Mouse (Mus musculus) lung, embryonic 16.5 days (tissue): Measurements from ENCODE around the gene Tmprss13. TPM values are rescaled to one million over a fixed set of nuclear protein-coding genes. Genes with fewer than 3 reads are reported as not detected.

Experiments used
- ATAC-seq: fragments of 200-750 bp; cut with Nextera tagmentation; 2 replicates; pipeline ENCODE4 v1.8.0; 2017; ENCODE audit warnings: low read depth, mild to moderate bottlenecking, moderate library complexity
- H3K27ac ChIP-seq: fragments of 300-500 bp; sonication (generic); 2 replicates; pipeline ENCODE4 v1.5.1; 2014; ENCODE audit warnings: mild to moderate bottlenecking, control low read depth, low read length
- H3K27me3 ChIP-seq: fragments of 300-500 bp; sonication (generic); 2 replicates; pipeline ENCODE4 v1.6.1; 2014; ENCODE audit warnings: low read depth, low read length, mixed read lengths; ENCODE audit not compliant: control insufficient read depth, insufficient read depth
- H3K36me3 ChIP-seq: fragments of 300-500 bp; sonication (generic); 2 replicates; pipeline ENCODE4 v1.6.1; 2014; ENCODE audit warnings: low read length; ENCODE audit not compliant: control insufficient read depth, insufficient read depth
- H3K4me1 ChIP-seq: fragments of 300-500 bp; sonication (generic); replicated peaks from 2 replicates; pipeline ENCODE4 v1.6.1; 2014; ENCODE audit warnings: low read length, mixed read lengths; ENCODE audit not compliant: control insufficient read depth, insufficient read depth
- H3K4me2 ChIP-seq: fragments of 300-500 bp; sonication (generic); 2 replicates; pipeline ENCODE4 v1.6.1; 2014; ENCODE audit warnings: low read depth, low read length, control low read depth
- H3K4me3 ChIP-seq: fragments of 300-500 bp; sonication (generic); 2 replicates; pipeline ENCODE4 v1.5.1; 2014; ENCODE audit warnings: mild to moderate bottlenecking, low read length, control low read depth
- H3K9ac ChIP-seq: fragments of 300-500 bp; sonication (generic); 2 replicates; pipeline ENCODE4 v1.6.1; 2014; ENCODE audit warnings: low read length, control low read depth
- H3K9me3 ChIP-seq: fragments of 300-500 bp; sonication (generic); 2 replicates; pipeline ENCODE4 v1.6.1; 2016; ENCODE audit warnings: low read length; ENCODE audit not compliant: control insufficient read depth
- WGBS: fragments of 180-500 bp; shearing (Covaris S2); extraction: QIAGEN DNeasy Blood & Tissue Kit; methylation state at CpG from one replicate; pipeline ENCODE4 v1.1.7; 2014; 5-methylcytosine and 5-hydroxymethylcytosine counted together
- polyA plus RNA-seq: library from polyadenylated mRNA; unstranded; fragments of >200 nt; fragmentation: Nextera tagmentation; extraction: Ambion mirVana; gene quantifications from 2 replicates; pipeline ENCODE4 v1.2.1, GENCODE M21; 2015

The Tmprss13 gene
- polyA plus RNA-seq, 1 experiment from 2014 or later = 0.36 TPM

DNA sequence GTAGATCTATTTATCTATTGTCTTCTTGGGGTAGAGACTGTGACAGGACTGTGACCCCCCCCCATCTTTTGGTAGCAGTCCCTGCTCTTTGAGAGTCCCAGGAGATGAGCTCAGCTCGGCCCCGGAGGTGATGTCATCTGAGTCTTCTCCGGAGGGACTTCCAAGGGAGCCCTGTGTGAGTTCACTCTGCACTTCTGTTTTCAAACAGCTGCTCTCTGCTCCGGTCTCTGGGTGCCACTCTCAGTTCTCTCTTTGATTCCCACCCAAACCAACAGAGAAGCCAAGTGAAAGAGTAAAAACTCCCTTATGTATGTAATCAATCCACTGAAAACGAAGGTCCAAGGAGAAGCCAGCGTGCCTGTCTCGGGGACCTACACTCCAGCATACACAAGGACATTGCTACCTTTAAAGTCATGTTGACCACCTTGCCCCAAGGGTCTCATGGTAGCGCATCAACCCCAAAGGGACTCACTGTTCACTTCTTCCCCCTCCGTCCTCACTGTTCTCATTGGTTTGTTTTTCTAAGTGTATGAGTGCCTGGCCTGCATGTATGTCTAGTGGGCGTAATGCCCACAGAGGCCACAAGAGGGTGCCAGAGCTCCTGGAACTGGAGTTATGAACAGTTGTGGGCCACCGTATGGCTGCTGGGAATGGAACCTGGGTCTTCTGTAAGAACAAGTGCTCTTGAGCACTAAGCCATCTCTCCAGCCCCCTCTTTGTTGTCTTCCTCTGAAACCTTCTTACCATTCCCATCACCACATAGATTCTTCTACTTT, 19.5 kb upstream of the Tmprss13 start:
- H3K4me2 ChIP-seq = no peak overlapping the region
- no peak overlapping the region for H3K27ac ChIP-seq
- no peak overlapping the region for H3K9ac ChIP-seq
- 0 out of 2 replicates have a peak, but pooled peaks cover 2% of the 10 kb centered on the region for H3K9me3 ChIP-seq
- no peaks in the 10 kb centered on the region for H3K27me3 ChIP-seq
- no peaks in the 10 kb centered on the region for H3K36me3 ChIP-seq
- no peak for ATAC-seq
- WGBS = 77% methylated on average over 11 of the region's 11 CpGs
- no peak overlapping the region for H3K4me3 ChIP-seq
- H3K4me1 ChIP-seq = no peaks in the 10 kb centered on the region

- Histone ChIP-seq H3K9me3 (0 out of 2 replicates have a peak, but pooled peaks cover 2% of the 10 kb centered on the region), H3K36me3 (no peaks in the 10 kb centered on the region), H3K4me3 (peak overlapping the region; percentile 40), H3K4me2 (peak overlapping the region; percentile 60), H3K9ac (peak overlapping the region; percentile 40), H3K27me3 (no peaks in the 10 kb centered on the region), H3K4me1 (no peaks in the 10 kb centered on the region), H3K27ac (no peak overlapping the region)
- ATAC-seq = peak; percentile 86
- WGBS = 8% methylated on average over 20 of the region's 20 CpGs
These were observed 18.3 kb upstream of the Tmprss13 start for GRCm38 (mm10) chr9:45300422-45301104.

GRCm38 (mm10) chr9:45301771-45302170, 17.1 kb upstream of the Tmprss13 start:
- H3K4me2 ChIP-seq = no peak overlapping the region
- H3K9ac ChIP-seq = no peak overlapping the region
- no peaks in the 10 kb centered on the region for H3K27me3 ChIP-seq
- no peaks in the 10 kb centered on the region for H3K4me1 ChIP-seq
- no peak overlapping the region for H3K4me3 ChIP-seq
- H3K9me3 ChIP-seq = 0 out of 2 replicates have a peak, but pooled peaks cover 2% of the 10 kb centered on the region
- ATAC-seq = no peak
- no peak overlapping the region for H3K27ac ChIP-seq
- H3K36me3 ChIP-seq = no peaks in the 10 kb centered on the region
- 75% methylated on average over 8 of the region's 8 CpGs for WGBS

GRCm38 (mm10) chr9:45306746-45307410, 12.0 kb upstream of the Tmprss13 start:
- no peak overlapping the region for H3K4me3 ChIP-seq
- no peak overlapping the region for H3K4me2 ChIP-seq
- no peaks in the 10 kb centered on the region for H3K36me3 ChIP-seq
- no peaks in the 10 kb centered on the region for H3K9me3 ChIP-seq
- 76% methylated on average over 12 of the region's 12 CpGs for WGBS
- H3K27ac ChIP-seq = no peak overlapping the region
- H3K27me3 ChIP-seq = no peaks in the 10 kb centered on the region
- H3K4me1 ChIP-seq = no peaks in the 10 kb centered on the region
- H3K9ac ChIP-seq = no peak overlapping the region
- ATAC-seq = no peak

DNA sequence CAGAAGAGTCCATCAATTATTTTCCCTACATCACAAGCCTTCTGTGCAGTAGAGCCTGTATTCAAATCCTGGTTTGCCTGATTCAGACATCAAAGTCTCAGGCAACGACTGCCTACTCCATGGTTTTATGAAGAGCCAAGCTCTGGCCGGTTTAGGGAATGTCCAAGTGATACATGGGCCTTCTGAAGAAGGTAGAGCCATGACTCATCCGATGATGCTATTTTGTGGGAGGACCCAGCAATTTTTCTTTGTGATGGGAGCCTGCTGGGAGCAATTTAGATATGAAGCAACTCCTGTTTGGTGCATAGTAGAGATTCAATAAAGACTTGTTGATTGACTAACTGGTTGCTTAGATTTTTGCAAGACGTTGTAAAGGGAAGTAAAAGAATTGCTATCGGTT, 10.4 kb upstream of the Tmprss13 start:
- H3K27ac ChIP-seq = no peak overlapping the region
- no peaks in the 10 kb centered on the region for H3K4me1 ChIP-seq
- no peaks in the 10 kb centered on the region for H3K9me3 ChIP-seq
- no peak for ATAC-seq
- no peaks in the 10 kb centered on the region for H3K27me3 ChIP-seq
- no peak overlapping the region for H3K9ac ChIP-seq
- no peak overlapping the region for H3K4me3 ChIP-seq
- no peak overlapping the region for H3K4me2 ChIP-seq
- H3K36me3 ChIP-seq = no peaks in the 10 kb centered on the region
- 75% methylated on average over 5 of the region's 5 CpGs for WGBS

DNA sequence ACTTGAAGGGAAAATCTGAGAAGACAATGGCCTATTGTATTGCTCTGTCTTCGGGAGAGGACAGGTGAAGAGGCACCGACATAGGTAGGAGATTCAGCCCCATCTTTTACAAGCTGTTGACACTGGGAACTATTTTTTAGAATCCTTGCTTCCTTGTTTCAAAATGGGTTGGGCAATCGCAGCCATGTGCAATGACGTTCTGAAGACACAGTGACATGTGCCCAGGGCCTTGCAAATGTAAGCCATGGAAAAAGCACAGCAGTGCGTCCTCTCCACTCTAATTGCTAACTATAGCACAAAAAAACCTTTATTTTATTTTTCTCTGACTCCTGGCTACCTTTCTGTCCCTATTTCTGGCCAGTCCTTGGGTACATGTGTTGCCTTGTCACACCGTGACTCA, 7.0 kb upstream of the Tmprss13 start:
- Histone ChIP-seq H3K4me3 (no peak overlapping the region), H3K27ac (no peak overlapping the region), H3K36me3 (no peaks in the 10 kb centered on the region), H3K9ac (no peak overlapping the region), H3K27me3 (no peaks in the 10 kb centered on the region), H3K4me2 (no peak overlapping the region), H3K4me1 (no peaks in the 10 kb centered on the region), H3K9me3 (no peaks in the 10 kb centered on the region)
- 76% methylated on average over 6 of the region's 6 CpGs for WGBS
- ATAC-seq = no peak

DNA sequence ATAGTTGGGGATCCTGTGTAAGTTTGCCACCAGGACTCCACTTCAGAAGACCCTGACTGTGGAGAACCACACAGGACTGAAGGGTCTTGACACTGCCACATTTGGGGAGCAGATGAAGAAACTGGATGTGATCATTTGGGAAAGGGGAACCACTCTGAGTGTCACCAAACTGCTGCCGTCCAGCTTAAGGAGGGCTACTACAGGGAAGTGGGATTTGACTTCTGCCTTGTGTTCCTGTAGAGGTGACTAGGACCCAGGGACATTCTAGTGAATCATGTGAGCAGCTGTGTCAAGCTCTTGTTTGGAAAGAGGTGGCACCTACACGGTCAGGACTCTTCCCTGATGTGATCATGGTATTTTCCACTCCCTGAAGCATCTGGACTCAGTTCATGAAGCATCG, 5.0 kb upstream of the Tmprss13 start:
- no peaks in the 10 kb centered on the region for H3K9me3 ChIP-seq
- H3K27me3 ChIP-seq = no peaks in the 10 kb centered on the region
- H3K36me3 ChIP-seq = no peaks in the 10 kb centered on the region
- H3K4me2 ChIP-seq = no peak overlapping the region
- no peak for ATAC-seq
- H3K4me1 ChIP-seq = peaks cover 5% of the 10 kb centered on the region; the same call in 1 of the 2 replicates
- H3K4me3 ChIP-seq = no peak overlapping the region
- WGBS = 68% methylated on average over 3 of the region's 3 CpGs
- no peak overlapping the region for H3K27ac ChIP-seq
- no peak overlapping the region for H3K9ac ChIP-seq

- Histone ChIP-seq H3K9ac (no peak overlapping the region), H3K4me2 (no peak overlapping the region), H3K36me3 (no peaks in the 10 kb centered on the region), H3K27me3 (no peaks in the 10 kb centered on the region), H3K27ac (no peak overlapping the region), H3K4me3 (no peak overlapping the region), H3K4me1 (peaks cover 5% of the 10 kb centered on the region; the same call in 1 of the 2 replicates), H3K9me3 (no peaks in the 10 kb centered on the region)
- WGBS = 64% methylated on average over 3 of the region's 3 CpGs
- peak; percentile 81 for ATAC-seq
These were observed 1.3 kb upstream of the Tmprss13 start for GRCm38 (mm10) chr9:45317635-45318034.

DNA sequence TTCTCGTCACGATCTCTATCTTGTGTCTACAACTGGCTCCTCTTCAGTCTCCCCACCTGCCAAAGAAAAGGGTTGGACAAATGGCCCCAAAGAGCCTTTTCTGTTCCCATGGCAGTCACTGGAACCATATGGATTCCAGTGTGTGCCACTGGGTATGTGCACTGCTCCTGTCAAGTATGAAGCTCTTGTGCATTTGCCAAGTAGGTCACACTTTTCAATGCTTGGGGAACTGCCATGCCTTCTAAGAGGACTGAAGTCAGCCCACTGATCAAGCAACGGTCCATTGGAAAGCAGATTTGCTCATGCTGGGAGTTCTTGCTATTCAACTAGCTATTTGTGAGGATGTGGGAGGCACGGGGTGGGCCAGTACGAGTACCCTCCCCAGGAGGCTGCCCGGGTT, 2.6 kb downstream of the Tmprss13 start:
- no peak overlapping the region for H3K4me2 ChIP-seq
- no peak overlapping the region for H3K9ac ChIP-seq
- H3K27me3 ChIP-seq = no peaks in the 10 kb centered on the region
- H3K9me3 ChIP-seq = no peaks in the 10 kb centered on the region
- no peak overlapping the region for H3K27ac ChIP-seq
- H3K36me3 ChIP-seq = no peaks in the 10 kb centered on the region
- H3K4me3 ChIP-seq = no peak overlapping the region
- no peak for ATAC-seq
- 81% methylated on average over 6 of the region's 6 CpGs for WGBS
- peaks cover 5% of the 10 kb centered on the region; the same call in 1 of the 2 replicates for H3K4me1 ChIP-seq
